Mouse (Mus musculus) hindbrain, embryonic 11.5 days (tissue): ENCODE measurements around the gene Gck. TPM values are rescaled to one million over a fixed set of nuclear protein-coding genes. Genes with fewer than 3 reads are reported as not detected.

ENCODE experiments used
- ATAC-seq: fragments of 200-750 bp; cut with Nextera tagmentation; 2 replicates; pipeline ENCODE4 v1.8.0; 2017; ENCODE audit warnings: mild to moderate bottlenecking, moderate TSS enrichment, moderate library complexity; ENCODE audit not compliant: low FRiP score
- DNase-seq: peaks from one replicate; pipeline ENCODE4 v3.0.0-alpha.2; 2015; ENCODE audit warnings: low spot score
- H3K27ac ChIP-seq: fragments of 300-500 bp; sonication (generic); 2 replicates; pipeline ENCODE4 v1.5.1; 2014; ENCODE audit warnings: mild to moderate bottlenecking, low read depth, low read length
- H3K27me3 ChIP-seq: fragments of 300-500 bp; sonication (generic); 2 replicates; pipeline ENCODE4 v1.6.1; 2014; ENCODE audit warnings: mild to moderate bottlenecking, low read length, moderate library complexity, mixed read lengths; ENCODE audit not compliant: control insufficient read depth, insufficient read depth
- H3K36me3 ChIP-seq: fragments of 300-500 bp; sonication (generic); 2 replicates; pipeline ENCODE4 v1.6.1; 2014; ENCODE audit warnings: mild to moderate bottlenecking, low read length, moderate library complexity, mixed read lengths; ENCODE audit not compliant: control insufficient read depth, insufficient read depth
- H3K4me1 ChIP-seq: fragments of 300-500 bp; sonication (generic); replicated peaks from 2 replicates; pipeline ENCODE4 v1.6.1; 2014; ENCODE audit warnings: low read length, mixed read lengths; ENCODE audit not compliant: control insufficient read depth, insufficient read depth
- H3K4me2 ChIP-seq: fragments of 300-500 bp; sonication (generic); replicated peaks from 2 replicates; pipeline ENCODE4 v1.6.1; 2014; ENCODE audit warnings: mild to moderate bottlenecking, low read depth, low read length
- H3K4me3 ChIP-seq: fragments of 300-500 bp; sonication (generic); 2 replicates; pipeline ENCODE4 v1.5.1; 2014; ENCODE audit warnings: low read depth, low read length
- H3K9ac ChIP-seq: fragments of 300-500 bp; sonication (generic); 2 replicates; pipeline ENCODE4 v1.6.1; 2014; ENCODE audit warnings: low read depth, low read length
- H3K9me3 ChIP-seq: fragments of 300-500 bp; sonication (generic); 2 replicates; pipeline ENCODE4 v1.6.1; 2016; ENCODE audit warnings: low read length; ENCODE audit not compliant: control insufficient read depth
- WGBS: fragments of 180-500 bp; shearing (Covaris S2); extraction: QIAGEN DNeasy Blood & Tissue Kit; methylation state at CpG from one replicate; pipeline ENCODE4 v1.1.7; 2014; 5-methylcytosine and 5-hydroxymethylcytosine counted together
- polyA plus RNA-seq: library from polyadenylated mRNA; unstranded; fragments of >200 nt; fragmentation: Nextera tagmentation; extraction: Ambion mirVana; gene quantifications from 2 replicates; pipeline ENCODE4 v1.2.1, GENCODE M21; 2014

Gck gene
- polyA plus RNA-seq, 1 experiment from 2014 or later: 3.0 TPM

DNA sequence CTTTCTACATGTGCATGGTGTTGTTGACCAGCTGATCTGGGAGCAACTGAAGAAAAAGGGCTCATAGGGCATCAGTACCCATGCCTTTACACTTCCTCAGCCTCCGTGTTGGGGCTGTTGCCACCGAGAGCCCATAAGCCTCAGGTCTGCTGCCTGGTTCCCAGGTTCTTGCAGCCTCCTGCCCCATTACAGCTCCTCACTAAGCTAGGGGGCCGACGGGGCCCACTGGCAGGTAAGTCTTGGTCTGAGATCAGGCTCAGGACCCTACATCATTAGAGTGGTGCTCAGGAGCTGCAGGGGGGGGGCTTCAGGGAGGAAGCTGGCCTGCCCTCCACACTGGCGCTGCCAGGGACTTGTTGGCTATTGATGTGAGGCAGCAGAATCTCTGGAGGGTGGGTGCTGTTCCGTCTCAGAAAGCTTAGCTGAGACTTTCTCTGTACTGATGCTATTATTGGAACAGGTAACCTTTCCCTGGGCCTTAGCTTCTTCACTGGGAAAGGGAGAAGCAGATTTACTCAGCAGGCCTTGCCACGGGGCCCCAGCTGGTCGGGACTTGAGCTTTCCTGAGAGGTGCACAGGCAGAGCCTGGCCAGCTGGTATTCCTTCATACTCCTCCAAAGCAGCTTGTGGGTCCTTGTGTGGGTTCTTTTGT lies 93.3 kb downstream of the Gck start:
- Histone ChIP-seq H3K4me1 (no peaks in the 10 kb centered on the region; the same call in 1 of the 2 replicates), H3K9me3 (no peaks in the 10 kb centered on the region), H3K27me3 (peaks cover 8% of the 10 kb centered on the region), H3K36me3 (no peaks in the 10 kb centered on the region), H3K27ac (no peak overlapping the region), H3K4me2 (no peak overlapping the region), H3K4me3 (no peak overlapping the region), H3K9ac (no peak overlapping the region)
- ATAC-seq (no peak), DNase-seq (no peak)
- 74% methylated on average over 8 of the region's 8 CpGs for WGBS

DNA sequence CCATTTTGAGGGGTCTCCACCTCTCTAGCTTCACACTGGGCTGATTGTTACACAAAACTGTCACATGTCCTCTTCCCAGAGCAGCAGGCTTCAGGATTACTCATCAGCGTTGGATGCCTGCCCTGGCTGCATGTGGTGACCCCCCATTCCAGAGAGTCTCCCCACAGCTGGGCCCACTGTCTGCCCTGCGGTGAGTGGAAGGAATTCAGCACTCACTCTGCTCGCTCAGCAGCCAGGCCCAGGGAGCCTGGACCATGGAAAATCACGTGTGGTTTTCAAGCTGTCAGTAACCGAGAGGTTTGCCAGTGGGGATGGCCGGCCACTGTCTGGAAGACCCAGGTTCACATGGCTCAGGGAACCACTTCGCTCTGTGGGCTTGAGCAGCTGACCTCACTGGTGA lies 94.0 kb downstream of the Gck start:
- peak overlapping the region; percentile 17; the same call in 1 of the 2 replicates for H3K27ac ChIP-seq
- H3K27me3 ChIP-seq: peaks cover 1% of the 10 kb centered on the region; the same call in 1 of the 2 replicates
- H3K9me3 ChIP-seq: no peaks in the 10 kb centered on the region
- 33% methylated on average over 7 of the region's 7 CpGs for WGBS
- no peak overlapping the region for H3K9ac ChIP-seq
- no peak overlapping the region for H3K4me2 ChIP-seq
- no peak overlapping the region for H3K4me3 ChIP-seq
- no peak for ATAC-seq
- H3K4me1 ChIP-seq: no peaks in the 10 kb centered on the region
- DNase-seq: no peak
- no peaks in the 10 kb centered on the region for H3K36me3 ChIP-seq

DNA sequence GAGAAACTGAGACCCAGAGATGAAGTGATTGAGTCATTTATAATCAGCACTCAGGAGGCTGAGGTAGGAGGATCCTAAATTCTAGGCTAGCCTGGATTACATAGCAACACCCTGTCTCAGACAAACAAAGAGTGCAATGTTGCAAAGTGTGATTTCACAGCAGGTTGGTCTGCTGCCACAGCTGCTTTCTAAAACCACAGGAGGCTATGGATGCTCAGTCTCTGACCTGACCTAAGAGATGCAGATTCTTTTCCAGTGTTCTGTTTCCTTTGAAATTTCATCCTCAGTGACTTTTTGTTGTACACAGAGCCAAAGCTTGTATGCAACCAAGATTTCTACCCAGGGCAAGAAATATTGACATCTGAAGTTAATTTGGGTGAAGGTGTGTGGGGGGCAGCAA lies 94.4 kb downstream of the Gck start:
- no peaks in the 10 kb centered on the region for H3K4me1 ChIP-seq
- ATAC-seq: no peak

DNA sequence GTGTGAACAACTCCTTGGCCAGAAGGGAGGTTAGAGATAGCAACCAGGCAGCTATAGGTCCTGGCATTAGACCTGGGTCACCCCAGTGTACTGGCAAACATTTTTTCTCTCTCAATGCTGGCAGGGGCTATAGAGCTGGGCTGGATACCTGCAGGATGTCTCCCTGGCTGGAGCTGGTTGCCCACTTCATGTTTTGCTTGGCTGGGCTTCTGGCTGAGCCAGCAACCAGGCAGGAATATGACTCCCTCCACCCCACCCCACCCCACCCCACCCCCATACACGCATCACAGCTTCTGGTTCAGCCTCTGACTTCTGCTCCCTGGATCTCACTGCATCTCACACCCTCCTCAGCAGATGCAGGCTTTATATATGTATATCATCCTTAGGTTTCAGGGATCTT lies 97.6 kb downstream of the Gck start:
- H3K27ac ChIP-seq: no peak overlapping the region
- no peaks in the 10 kb centered on the region for H3K4me1 ChIP-seq
- H3K36me3 ChIP-seq: no peaks in the 10 kb centered on the region
- H3K4me2 ChIP-seq: no peak overlapping the region
- no peak overlapping the region for H3K4me3 ChIP-seq
- no peaks in the 10 kb centered on the region for H3K9me3 ChIP-seq
- DNase-seq: no peak
- no peaks in the 10 kb centered on the region for H3K27me3 ChIP-seq
- no peak for ATAC-seq
- 70% methylated on average over 1 of the region's 1 CpGs for WGBS
- no peak overlapping the region for H3K9ac ChIP-seq

More for the DNA sequence above, 94.4 kb downstream of the Gck start:
- Histone ChIP-seq H3K9ac (no peak overlapping the region), H3K27me3 (no peaks in the 10 kb centered on the region), H3K9me3 (no peaks in the 10 kb centered on the region), H3K27ac (peak overlapping the region; percentile 17; the same call in 1 of the 2 replicates), H3K4me2 (no peak overlapping the region), H3K36me3 (no peaks in the 10 kb centered on the region), H3K4me3 (no peak overlapping the region)
- no peak for DNase-seq

DNA sequence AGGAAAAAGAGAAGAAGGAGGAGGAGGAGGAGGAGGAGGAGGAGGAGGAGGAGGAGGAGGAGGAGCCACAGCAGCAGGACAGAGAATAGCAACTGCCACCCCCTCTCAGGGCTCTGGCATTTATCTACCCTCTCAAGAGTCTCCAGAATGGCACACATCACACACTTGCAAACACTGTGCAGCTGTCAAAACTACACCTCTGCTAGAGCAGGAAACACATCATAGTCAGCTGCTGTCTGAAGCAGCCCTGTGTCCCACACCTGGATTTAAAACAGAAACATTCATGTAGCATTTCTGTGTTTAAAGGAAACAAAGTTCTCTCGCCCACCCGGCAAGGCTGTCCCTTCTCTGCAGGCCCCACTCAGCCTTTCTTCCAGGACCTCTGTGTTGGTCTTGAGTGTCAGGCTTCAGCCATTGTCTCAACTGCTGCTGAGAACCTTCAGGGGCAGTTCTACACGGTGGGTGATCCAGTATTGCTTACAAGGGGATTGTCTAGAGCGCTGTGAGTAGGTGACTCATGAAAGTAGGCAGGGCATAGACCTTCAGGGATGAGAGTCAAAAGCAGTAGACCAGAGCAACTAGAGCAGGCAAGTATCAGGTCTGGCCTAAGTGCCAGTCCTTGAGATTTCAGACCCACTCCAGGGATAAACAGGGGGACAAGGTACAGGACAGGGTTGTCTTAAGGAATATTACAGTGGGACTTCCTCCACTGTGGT lies 98.7 kb downstream of the Gck start:
- Histone ChIP-seq H3K27me3 (no peaks in the 10 kb centered on the region), H3K4me1 (no peaks in the 10 kb centered on the region), H3K9me3 (no peaks in the 10 kb centered on the region), H3K27ac (no peak overlapping the region), H3K4me2 (no peak overlapping the region), H3K9ac (no peak overlapping the region), H3K4me3 (no peak overlapping the region), H3K36me3 (no peaks in the 10 kb centered on the region)
- 55% methylated on average over 4 of the region's 4 CpGs for WGBS
- DNase-seq (no peak), ATAC-seq (no peak)

Other genes starting within 250 kb of the Gck start
- 164 and 170 TPM in 2 replicates for gene Mrps24, start 234.4 kb downstream of the Gck start, polyA plus RNA-seq
- gene Urgcp, start 187.7 kb downstream of the Gck start, polyA plus RNA-seq: 8.4 and 9.6 TPM in 2 replicates
- 141 and 144 TPM in 2 replicates for gene Dbnl, start 161.6 kb downstream of the Gck start, polyA plus RNA-seq
- 7.9 and 8.5 TPM in 2 replicates for gene Pgam2, start 146.3 kb downstream of the Gck start, polyA plus RNA-seq
- gene Polm, start 112.1 kb downstream of the Gck start, polyA plus RNA-seq: 5.6 and 6.9 TPM in 2 replicates
- 19.0 and 20.4 TPM in 2 replicates for gene Aebp1, start 88.1 kb downstream of the Gck start, polyA plus RNA-seq
- 78.4 and 86.3 TPM in 2 replicates for gene Pold2, start 71.8 kb downstream of the Gck start, polyA plus RNA-seq
- 0.31 and 2.4 TPM in 2 replicates for gene Myl7, start 51.3 kb downstream of the Gck start, polyA plus RNA-seq
- 30.2 and 31.9 TPM in 2 replicates for gene Ykt6, start 5.6 kb upstream of the Gck start, polyA plus RNA-seq
- 3.4 and 3.6 TPM in 2 replicates for gene Camk2b, start 116.3 kb upstream of the Gck start, polyA plus RNA-seq
- gene A730071L15Rik, start 249.9 kb upstream of the Gck start, polyA plus RNA-seq: 0.43 and 1.2 TPM in 2 replicates